ENCODE assay signal across 8 mouse cellular contexts in the genomic region with DNA sequence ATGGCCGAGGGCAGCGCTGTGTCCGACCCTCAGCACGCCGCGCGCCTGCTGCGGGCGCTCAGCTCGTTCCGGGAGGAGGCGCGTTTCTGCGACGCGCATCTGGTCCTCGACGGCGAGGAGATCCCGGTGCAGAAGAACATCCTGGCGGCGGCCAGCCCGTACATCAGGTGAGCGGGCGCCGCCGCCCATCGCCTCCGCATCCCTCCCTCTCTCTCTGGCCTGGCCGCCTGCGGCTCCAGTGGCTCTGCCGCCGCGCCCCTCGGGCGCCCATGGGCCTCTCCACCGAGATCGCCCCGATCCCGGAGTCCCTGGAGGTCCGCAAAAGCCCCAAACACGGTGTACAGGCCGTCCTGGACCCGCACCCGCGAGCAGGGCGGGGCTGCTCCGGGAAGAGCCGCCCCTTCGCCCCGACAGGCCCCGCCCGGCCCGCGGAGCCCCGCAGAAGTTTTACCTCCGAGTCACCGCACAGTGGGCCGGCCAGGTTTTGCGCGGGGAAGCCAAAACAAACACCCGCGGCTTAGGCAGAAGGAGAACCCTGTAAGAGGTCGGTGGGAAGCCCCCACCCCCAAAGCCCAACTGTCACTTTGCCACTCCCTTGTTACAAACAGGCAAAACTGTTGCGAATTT. TPM values are rescaled to one million over a fixed set of nuclear protein-coding genes. Genes with fewer than 3 reads are reported as not detected.
A peak's percentile ranks its signal among the peaks of the same experiment; 100 is the strongest.
DNase-seq lines count a peak whose midpoint lies in the region; ATAC-seq and TF ChIP-seq lines count a peak whose summit lies in the region.

Gene Gan, plus strand, starts transcription at position 1 of the 627 bp plus-strand sequence.

- H3K4me3 ChIP-seq in forebrain, embryonic 16.5 days (replicated peaks; ENCODE audit: low read length) = peak within 1 kb of the TSS; percentile 88
- H3K4me3 ChIP-seq in hindbrain, embryonic 16.5 days (ENCODE audit: low read length) = peak within 1 kb of the TSS; percentile 98

- H3K9me3 ChIP-seq in forebrain, embryonic 16.5 days (ENCODE audit: control insufficient read depth, low read length) = no peaks in the 10 kb centered on the region
- H3K9me3 ChIP-seq in hindbrain, embryonic 16.5 days (ENCODE audit: control insufficient read depth, low read length) = no peaks in the 10 kb centered on the region

- under 1% methylated on average over 64 of the region's 65 CpGs for WGBS in forebrain, embryonic 16.5 days
- WGBS in hindbrain, embryonic 16.5 days = 0% methylated on average over 43 of the region's 65 CpGs

- peak within 1 kb of the TSS; percentile 88 for H3K9ac ChIP-seq in forebrain, embryonic 16.5 days (replicated peaks; ENCODE audit: low read depth, low read length)
- peak within 1 kb of the TSS; percentile 92 for H3K9ac ChIP-seq in hindbrain, embryonic 16.5 days (ENCODE audit: low read depth, low read length)

- H3K27ac ChIP-seq in forebrain, embryonic 16.5 days (ENCODE audit: low read length) = peak within 1 kb of the TSS; percentile 68
- peak within 1 kb of the TSS; percentile 85 for H3K27ac ChIP-seq in hindbrain, embryonic 16.5 days (ENCODE audit: low read depth, low read length)

- H3K36me3 ChIP-seq in forebrain, embryonic 16.5 days (ENCODE audit: control insufficient read depth, insufficient read depth) = no peaks in the 10 kb centered on the region
- no peaks in the 10 kb centered on the region for H3K36me3 ChIP-seq in hindbrain, embryonic 16.5 days (ENCODE audit: control insufficient read depth, insufficient read depth, low read length)

- CTCF ChIA-PET in Patski (lab: Charles Lee) = interaction anchor here (1.7 kb wide), 1 partner anchor 48 kb away, joined by 3 read pairs; no protein-coding TSS in a partner anchor

- H3K27me3 ChIP-seq in Patski = no peaks in the 10 kb centered on the region
- H3K27me3 ChIP-seq in forebrain, embryonic 16.5 days (replicated peaks; ENCODE audit: control insufficient read depth, insufficient read depth, low read length) = no peaks in the 10 kb centered on the region
- H3K27me3 ChIP-seq in hindbrain, embryonic 16.5 days (replicated peaks; ENCODE audit: control insufficient read depth, insufficient read depth, low read length) = no peaks in the 10 kb centered on the region

- in situ Hi-C loops in Patski (cut with MboI; ENCODE audit: low pct_unique_long_range_greater_than_20kb) = no loop called here

- peak within 1 kb of the TSS; percentile 88 for H3K4me2 ChIP-seq in forebrain, embryonic 16.5 days (ENCODE audit: low read length)
- H3K4me2 ChIP-seq in hindbrain, embryonic 16.5 days (ENCODE audit: low read length) = peak within 1 kb of the TSS; percentile 97

- H3K4me1 ChIP-seq in forebrain, embryonic 16.5 days (replicated peaks; ENCODE audit: control insufficient read depth, insufficient read depth, low read length) = peaks cover 27% of the 10 kb centered on the region
- peaks cover 29% of the 10 kb centered on the region for H3K4me1 ChIP-seq in hindbrain, embryonic 16.5 days (ENCODE audit: control insufficient read depth, insufficient read depth, low read depth, low read length)

- peak; percentile 74 for ATAC-seq in Patski
- peak; percentile 62 for ATAC-seq in forebrain, embryonic 16.5 days
- ATAC-seq in hindbrain, embryonic 16.5 days = peak; percentile 61; the same call in 1 of the 2 replicates

- TF ChIP-seq CTCF in Patski (IDR thresholded peaks at IDR 0.05) = no peak

- POLR2A ChIA-PET in Patski (lab: Charles Lee) = no interaction called here

- no peak for DNase-seq in Patski (ENCODE audit: low read depth, low spot score)
- DNase-seq in c-Kit-positive CD71-positive TER-119-negative erythroid progenitor cells, embryonic 14.5 days (ENCODE audit: low read depth) = peak; percentile 34
- peak; percentile 8 to 29 for DNase-seq in left cerebral cortex, adult 18-20 months (ENCODE audit: low spot score in 2 of 2)
- DNase-seq in lung, postnatal 4 days = peak; percentile 58 to 64
- peak; percentile 54 for DNase-seq in retina, postnatal 1 day
- no peak for DNase-seq in yolk sac, embryonic 10.5 days (ENCODE audit: low spot score)

RNA-seq across cellular contexts. Expression of gene Gan, which starts in this region (rescaled TPM):
- polyA plus RNA-seq in Patski (2021) = 2.6 TPM
- polyA plus RNA-seq in forebrain, embryonic 16.5 days (2015; fragmentation: Nextera tagmentation; extraction: Ambion mirVana) = 3.5 and 3.7 TPM in 2 replicates
- polyA plus RNA-seq in hindbrain, embryonic 16.5 days (2015; fragmentation: Nextera tagmentation; extraction: Ambion mirVana) = 2.8 TPM in 2 replicates
- 10 to 100 TPM; 17.9 to 18.4 TPM for total RNA-seq in left cerebral cortex, adult 18-20 months (2021)

Comparison
In these comparisons a context has a peak if more than half of its experiments do, and no peak if none do; other contexts are left out.
1. DNase-seq: peak in c-Kit-positive CD71-positive TER-119-negative erythroid progenitor cells, embryonic 14.5 days (single experiment), left cerebral cortex, adult 18-20 months (2 of 2), lung, postnatal 4 days (2 of 2) and retina, postnatal 1 day (single experiment); none in Patski (single experiment) and yolk sac, embryonic 10.5 days (single experiment).
2. Peak in every context shown above with its lines, with median percentiles within 50 percentile points of each other: ATAC-seq.